Mouse (Mus musculus) heart, adult 18-20 months (tissue): ENCODE data around the gene Casp3. TPM values are rescaled to one million over a fixed set of nuclear protein-coding genes. Genes with fewer than 3 reads are reported as not detected.

Experiments used
- DNase-seq, 2 experiments: peaks; one replicate each; pipeline ENCODE4 v3.0.0; 2021 to 2022; ENCODE audit warnings: mixed read lengths in 1 of 2
- total RNA-seq, 2 experiments: library from RNA; stranded (reverse); gene quantifications; 2 replicates each; pipeline ENCODE4 v1.2.3; 2021

The Casp3 gene
- total RNA-seq, 2 experiments from 2014 or later = 2.0 to 2.8 TPM

GRCm38 (mm10) chr8:46606930-46607329, 10.2 kb upstream of the Casp3 start:
- DNase-seq = no peak

- DNase-seq = no peak
Measured at GRCm38 (mm10) chr8:46611557-46611956, 5.5 kb upstream of the Casp3 start.

- DNase-seq = peak; percentile 24 to 25
Measured at GRCm38 (mm10) chr8:46612913-46613312, 4.2 kb upstream of the Casp3 start.

GRCm38 (mm10) chr8:46613377-46613776, 3.7 kb upstream of the Casp3 start:
- DNase-seq = peak; percentile 36 to 52

- no peak for DNase-seq
Measured at GRCm38 (mm10) chr8:46615936-46616335, 1.2 kb upstream of the Casp3 start.

- DNase-seq = no peak
Measured at GRCm38 (mm10) chr8:46617690-46618620, 864 bp downstream of the Casp3 start.

GRCm38 (mm10) chr8:46618639-46619320, 1.7 kb downstream of the Casp3 start:
- peak in 1 of 2 experiments; percentile 12 for DNase-seq

- DNase-seq = no peak
Measured at GRCm38 (mm10) chr8:46622446-46623270, 5.6 kb downstream of the Casp3 start.

- DNase-seq = no peak
Measured at GRCm38 (mm10) chr8:46625166-46625565, 8.1 kb downstream of the Casp3 start.

GRCm38 (mm10) chr8:46626642-46627041, 9.6 kb downstream of the Casp3 start:
- DNase-seq = no peak

GRCm38 (mm10) chr8:46627881-46628280, 10.8 kb downstream of the Casp3 start:
- no peak for DNase-seq

- DNase-seq = no peak
Measured at GRCm38 (mm10) chr8:46628645-46629044, 11.6 kb downstream of the Casp3 start.

- DNase-seq = no peak
Measured at GRCm38 (mm10) chr8:46630422-46630821, 13.3 kb downstream of the Casp3 start.

GRCm38 (mm10) chr8:46630932-46631331, 13.8 kb downstream of the Casp3 start:
- DNase-seq = no peak

- peak; percentile 62 to 72 for DNase-seq
Measured at GRCm38 (mm10) chr8:46639010-46639571, 22.0 kb downstream of the Casp3 start.

- no peak for DNase-seq
Measured at GRCm38 (mm10) chr8:46639852-46640251, 22.8 kb downstream of the Casp3 start.

GRCm38 (mm10) chr8:46641272-46641671, 24.2 kb downstream of the Casp3 start:
- DNase-seq = no peak

GRCm38 (mm10) chr8:46648421-46648820, 31.3 kb downstream of the Casp3 start:
- peak in 1 of 2 experiments; percentile 25 for DNase-seq

- peak; percentile 34 to 40 for DNase-seq
Measured at GRCm38 (mm10) chr8:46651872-46652271, 34.8 kb downstream of the Casp3 start.

- peak in 1 of 2 experiments; percentile 9 for DNase-seq
Measured at GRCm38 (mm10) chr8:46655919-46656318, 38.8 kb downstream of the Casp3 start.

GRCm38 (mm10) chr8:46671496-46671895, 54.4 kb downstream of the Casp3 start:
- peak; percentile 56 to 92 for DNase-seq
